Mouse (Mus musculus) forebrain, embryonic 11.5 days (tissue): ENCODE results near the gene Dph1. TPM values are rescaled to one million over a fixed set of nuclear protein-coding genes. Genes with fewer than 3 reads are reported as not detected.

ENCODE experiments used
- ATAC-seq: fragments of 200-750 bp; cut with Nextera tagmentation; replicated peaks from 2 replicates; pipeline ENCODE4 v1.8.0; 2017; ENCODE audit warnings: moderate TSS enrichment; ENCODE audit not compliant: low FRiP score
- DNase-seq: peaks from one replicate; pipeline ENCODE4 v3.0.0-alpha.2; 2017; ENCODE audit warnings: low spot score
- H3K27ac ChIP-seq: fragments of 300-500 bp; sonication (generic); 2 replicates; pipeline ENCODE4 v1.5.1; 2014; ENCODE audit warnings: low read depth, low read length
- H3K27me3 ChIP-seq: fragments of 300-500 bp; sonication (generic); 2 replicates; pipeline ENCODE4 v1.6.1; 2014; ENCODE audit warnings: mild to moderate bottlenecking, low read length, mixed read lengths; ENCODE audit not compliant: control insufficient read depth, insufficient read depth
- H3K36me3 ChIP-seq: fragments of 300-500 bp; sonication (generic); 2 replicates; pipeline ENCODE4 v1.6.1; 2014; ENCODE audit warnings: mild to moderate bottlenecking, low read length, moderate library complexity, mixed read lengths; ENCODE audit not compliant: control insufficient read depth, insufficient read depth
- H3K4me1 ChIP-seq: fragments of 300-500 bp; sonication (generic); replicated peaks from 2 replicates; pipeline ENCODE4 v1.6.1; 2014; ENCODE audit warnings: low read length, mixed read lengths; ENCODE audit not compliant: control insufficient read depth, insufficient read depth
- H3K4me2 ChIP-seq: fragments of 300-500 bp; sonication (generic); 2 replicates; pipeline ENCODE4 v1.6.1; 2014; ENCODE audit warnings: low read depth, mild to moderate bottlenecking, low read length, moderate library complexity, mixed read lengths; ENCODE audit not compliant: severe bottlenecking
- H3K4me3 ChIP-seq: fragments of 300-500 bp; sonication (generic); 2 replicates; pipeline ENCODE4 v1.5.1; 2014; ENCODE audit warnings: low read depth, low read length
- H3K9ac ChIP-seq: fragments of 300-500 bp; sonication (generic); 2 replicates; pipeline ENCODE4 v1.6.1; 2014; ENCODE audit warnings: low read length
- H3K9me3 ChIP-seq: fragments of 300-500 bp; sonication (generic); 2 replicates; pipeline ENCODE4 v1.6.1; 2016; ENCODE audit warnings: low read length, mixed read lengths; ENCODE audit not compliant: control insufficient read depth
- WGBS: fragments of 180-500 bp; shearing (Covaris S2); extraction: QIAGEN DNeasy Blood & Tissue Kit; methylation state at CpG from one replicate; pipeline ENCODE4 v1.1.7; 2014; 5-methylcytosine and 5-hydroxymethylcytosine counted together
- polyA plus RNA-seq: library from polyadenylated mRNA; unstranded; fragments of >200 nt; fragmentation: Nextera tagmentation; extraction: Ambion mirVana; gene quantifications from 2 replicates; pipeline ENCODE4 v1.2.1, GENCODE M21; 2014

The Dph1 gene
- 21.8 and 24.0 TPM in 2 replicates for polyA plus RNA-seq

DNA sequence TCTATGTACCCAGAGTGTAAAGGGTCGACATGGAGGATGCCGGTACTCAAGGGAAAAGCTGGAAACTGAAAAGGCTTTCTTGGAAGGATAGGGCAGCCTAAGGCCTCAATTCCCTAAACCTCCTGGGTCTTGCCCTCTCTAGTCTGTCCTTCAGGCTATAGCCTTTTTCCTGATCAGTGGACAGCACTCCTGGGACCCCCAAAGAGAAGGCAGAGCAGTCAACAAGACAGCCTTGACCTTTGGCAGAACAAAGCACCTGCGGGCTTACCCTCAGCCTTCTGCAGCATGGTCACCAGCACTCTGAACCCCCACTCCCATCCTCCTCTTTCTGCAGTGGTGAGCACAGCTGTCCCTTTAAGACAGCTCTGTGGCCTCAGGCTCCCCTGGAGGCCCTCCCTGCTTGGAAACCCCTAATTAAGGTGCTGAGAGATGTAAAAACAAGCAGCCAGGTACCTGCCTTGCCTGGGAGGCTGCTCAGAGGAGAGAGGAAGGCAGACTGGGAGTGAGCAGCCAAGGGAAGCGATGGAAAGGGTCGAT is at the start of gene Dph1:
Gene Dph1, minus strand, starts transcription at position 337 of the 537 bp plus-strand sequence.
- H3K27ac ChIP-seq: no peak within 1 kb of the TSS
- ATAC-seq: 0 out of 2 replicates have a peak, but pooled peaks have one; percentile 20

DNA sequence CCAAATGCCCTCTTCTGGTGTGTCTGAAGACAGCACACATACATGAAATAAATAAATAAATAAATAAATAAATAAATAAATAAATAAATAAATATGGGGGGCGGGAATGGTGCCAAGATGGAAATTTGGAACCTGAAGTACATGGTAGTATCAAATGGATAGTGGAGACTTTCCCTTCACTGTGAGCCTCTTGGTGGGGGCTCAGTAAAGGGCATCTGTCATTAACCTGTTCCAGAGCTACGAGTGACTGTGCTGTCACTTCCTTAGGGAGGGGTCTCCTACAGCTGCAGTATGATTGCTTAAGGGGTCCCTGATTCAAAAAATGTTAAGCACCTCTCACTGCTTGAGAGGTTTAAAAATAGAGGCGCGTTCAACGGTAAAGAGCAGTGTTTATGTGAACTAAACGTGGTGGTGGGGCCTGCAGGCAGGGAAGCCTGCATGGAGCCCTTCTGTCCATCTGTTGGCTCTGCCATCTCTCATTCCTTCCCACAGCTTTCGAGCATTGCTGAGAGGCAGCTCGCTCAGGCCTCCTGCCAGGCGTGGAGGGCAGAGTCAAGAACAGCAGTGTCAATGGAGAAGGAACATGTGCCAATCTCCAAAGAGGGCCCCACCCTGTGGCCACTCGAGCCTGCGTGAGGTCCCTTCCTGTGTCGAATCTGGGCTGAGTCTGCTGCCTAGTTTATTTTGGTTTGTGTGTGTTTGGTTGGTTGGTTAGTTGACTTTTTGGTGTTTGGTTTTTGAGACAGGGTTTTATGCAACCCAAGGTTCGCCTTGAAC is 49.3 kb upstream of the Dph1 start:
- Histone ChIP-seq H3K9me3 (no peaks in the 10 kb centered on the region), H3K36me3 (no peaks in the 10 kb centered on the region), H3K27ac (no peak overlapping the region), H3K4me3 (no peak overlapping the region), H3K4me1 (no peaks in the 10 kb centered on the region), H3K27me3 (no peaks in the 10 kb centered on the region), H3K4me2 (no peak overlapping the region), H3K9ac (no peak overlapping the region)
- 85% methylated on average over 13 of the region's 13 CpGs for WGBS
- DNase-seq: no peak
- no peak for ATAC-seq

More for the DNA sequence above, at the start of gene Dph1:
- no peaks in the 10 kb centered on the region for H3K9me3 ChIP-seq
- DNase-seq: no peak
- peaks cover 31% of the 10 kb centered on the region for H3K4me1 ChIP-seq
- H3K4me2 ChIP-seq: peak within 1 kb of the TSS; percentile 75
- H3K27me3 ChIP-seq: peaks cover 41% of the 10 kb centered on the region
- peak within 1 kb of the TSS; percentile 39 for H3K9ac ChIP-seq
- 41% methylated on average over 5 of the region's 5 CpGs for WGBS
- peak within 1 kb of the TSS; percentile 54 for H3K4me3 ChIP-seq
- no peaks in the 10 kb centered on the region for H3K36me3 ChIP-seq

- 18% methylated on average over 16 of the region's 16 CpGs for WGBS
- no peak for ATAC-seq
- H3K4me2 ChIP-seq: no peak overlapping the region
- H3K9me3 ChIP-seq: no peaks in the 10 kb centered on the region
- H3K9ac ChIP-seq: no peak overlapping the region
- H3K27me3 ChIP-seq: peaks cover 6% of the 10 kb centered on the region; the same call in 1 of the 2 replicates
- 0 out of 2 replicates have a peak, but pooled peaks cover 1% of the 10 kb centered on the region for H3K4me1 ChIP-seq
- DNase-seq: no peak
- H3K27ac ChIP-seq: no peak overlapping the region
- H3K36me3 ChIP-seq: no peaks in the 10 kb centered on the region
- H3K4me3 ChIP-seq: no peak overlapping the region
Measured at GRCm38 (mm10) chr11:75234745-75235144, 43.7 kb upstream of the Dph1 start.

- no peak for ATAC-seq
- WGBS: 82% methylated on average over 4 of the region's 4 CpGs
- Histone ChIP-seq H3K4me3 (no peak overlapping the region), H3K9ac (no peak overlapping the region), H3K9me3 (no peaks in the 10 kb centered on the region), H3K27me3 (peaks cover 6% of the 10 kb centered on the region; the same call in 1 of the 2 replicates), H3K27ac (no peak overlapping the region), H3K36me3 (no peaks in the 10 kb centered on the region), H3K4me2 (no peak overlapping the region), H3K4me1 (0 out of 2 replicates have a peak, but pooled peaks cover 1% of the 10 kb centered on the region)
- DNase-seq: no peak
Measured at GRCm38 (mm10) chr11:75232434-75232833, 41.4 kb upstream of the Dph1 start.

- H3K27ac ChIP-seq: no peak overlapping the region
- peaks cover 6% of the 10 kb centered on the region; the same call in 1 of the 2 replicates for H3K27me3 ChIP-seq
- peak; percentile 88 for DNase-seq
- no peak overlapping the region for H3K4me3 ChIP-seq
- H3K4me1 ChIP-seq: 0 out of 2 replicates have a peak, but pooled peaks cover 1% of the 10 kb centered on the region
- H3K9me3 ChIP-seq: no peaks in the 10 kb centered on the region
- 8% methylated on average over 7 of the region's 7 CpGs for WGBS
- ATAC-seq: no peak
- no peak overlapping the region for H3K4me2 ChIP-seq
- H3K9ac ChIP-seq: no peak overlapping the region
- no peaks in the 10 kb centered on the region for H3K36me3 ChIP-seq
Measured at GRCm38 (mm10) chr11:75231756-75232155, 40.7 kb upstream of the Dph1 start.

GRCm38 (mm10) chr11:75230272-75230760 is 39.3 kb upstream of the Dph1 start:
- no peaks in the 10 kb centered on the region for H3K36me3 ChIP-seq
- H3K27me3 ChIP-seq: peaks cover 6% of the 10 kb centered on the region; the same call in 1 of the 2 replicates
- H3K9ac ChIP-seq: no peak overlapping the region
- H3K4me3 ChIP-seq: no peak overlapping the region
- 93% methylated on average over 6 of the region's 6 CpGs for WGBS
- no peak overlapping the region for H3K27ac ChIP-seq
- DNase-seq (no peak), ATAC-seq (no peak)
- no peaks in the 10 kb centered on the region for H3K9me3 ChIP-seq
- 0 out of 2 replicates have a peak, but pooled peaks cover 1% of the 10 kb centered on the region for H3K4me1 ChIP-seq
- no peak overlapping the region for H3K4me2 ChIP-seq

DNA sequence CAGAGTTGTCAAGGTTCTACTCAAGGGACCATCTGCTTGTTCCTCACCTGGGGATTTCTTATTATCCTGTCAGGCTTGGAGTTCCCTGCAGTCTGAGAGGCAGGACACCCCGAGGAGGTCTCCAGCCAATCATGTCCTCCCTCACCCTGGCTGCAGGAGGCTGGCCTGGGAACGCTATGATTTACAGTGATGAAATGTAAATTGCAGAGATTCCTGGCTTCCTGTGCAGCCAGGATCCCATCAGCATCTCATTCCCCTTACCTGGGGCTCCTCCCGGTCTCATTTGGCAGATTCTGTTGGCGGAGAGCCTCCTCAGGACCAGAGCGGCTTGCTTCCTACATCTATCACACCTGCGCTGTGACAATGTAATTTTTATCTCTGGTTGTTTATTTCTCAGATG is 38.2 kb upstream of the Dph1 start:
- H3K4me1 ChIP-seq: 0 out of 2 replicates have a peak, but pooled peaks cover 1% of the 10 kb centered on the region
- no peaks in the 10 kb centered on the region for H3K9me3 ChIP-seq
- H3K36me3 ChIP-seq: no peaks in the 10 kb centered on the region
- peaks cover 1% of the 10 kb centered on the region; the same call in 1 of the 2 replicates for H3K27me3 ChIP-seq
- no peak overlapping the region for H3K4me2 ChIP-seq
- DNase-seq: no peak
- no peak overlapping the region for H3K9ac ChIP-seq
- ATAC-seq: no peak
- H3K27ac ChIP-seq: no peak overlapping the region
- 92% methylated on average over 6 of the region's 6 CpGs for WGBS
- no peak overlapping the region for H3K4me3 ChIP-seq

- no peak for DNase-seq
- no peak overlapping the region for H3K4me2 ChIP-seq
- 85% methylated on average over 3 of the region's 3 CpGs for WGBS
- no peak overlapping the region for H3K4me3 ChIP-seq
- no peak overlapping the region for H3K9ac ChIP-seq
- no peaks in the 10 kb centered on the region for H3K9me3 ChIP-seq
- ATAC-seq: no peak
- H3K27ac ChIP-seq: no peak overlapping the region
- no peaks in the 10 kb centered on the region for H3K27me3 ChIP-seq
- no peaks in the 10 kb centered on the region for H3K36me3 ChIP-seq
- 0 out of 2 replicates have a peak, but pooled peaks cover 1% of the 10 kb centered on the region for H3K4me1 ChIP-seq
Measured at GRCm38 (mm10) chr11:75227632-75228031, 36.6 kb upstream of the Dph1 start.
